Mouse (Mus musculus) C2C12 (cell line): Measurements from ENCODE around the gene Rnf169. TPM values are rescaled to one million over a fixed set of nuclear protein-coding genes. Genes with fewer than 3 reads are reported as not detected.

Source experiments
- H3K27me3 ChIP-seq: one replicate; pipeline ENCODE4 v1.6.1; 2011; ENCODE audit not compliant: control insufficient read depth, insufficient read depth, insufficient read length
- H3K36me3 ChIP-seq: one replicate; pipeline ENCODE4 v1.6.1; 2011; ENCODE audit not compliant: control insufficient read depth, insufficient read depth
- H3K4me3 ChIP-seq: one replicate; pipeline ENCODE4 v1.5.1; 2011; ENCODE audit warnings: mild to moderate bottlenecking, control low read depth; ENCODE audit not compliant: poor library complexity, insufficient read depth, severe bottlenecking
- H3K79me2 ChIP-seq: one replicate; pipeline ENCODE4 v1.6.1; 2011; ENCODE audit not compliant: control insufficient read depth, insufficient read depth
- H3K79me3 ChIP-seq: one replicate; pipeline ENCODE4 v1.6.1; 2011; ENCODE audit warnings: low read depth, control low read depth
- H3ac ChIP-seq: one replicate; pipeline ENCODE3; 2011; ENCODE audit warnings: low read depth; ENCODE audit not compliant: control insufficient read depth, insufficient read length
- CEBPB ChIP-seq: IDR thresholded peaks from one replicate; pipeline ENCODE4 v1.6.1; 2011; ENCODE audit warnings: low read depth, mild to moderate bottlenecking, control low read depth, moderate library complexity
- CTCF ChIP-seq: IDR thresholded peaks from one replicate; pipeline ENCODE4 v1.5.1; 2011; ENCODE audit not compliant: control insufficient read depth, insufficient read depth, insufficient read length
- FOSL1 ChIP-seq: IDR thresholded peaks from one replicate; pipeline ENCODE4 v1.8.0; 2011; ENCODE audit warnings: mild to moderate bottlenecking, low read length; ENCODE audit not compliant: poor library complexity, insufficient read depth, severe bottlenecking
- MAX ChIP-seq: IDR thresholded peaks from one replicate; pipeline ENCODE4 v1.6.1; 2011; ENCODE audit warnings: mild to moderate bottlenecking, control low read depth
- MYOD1 ChIP-seq: IDR thresholded peaks from one replicate; pipeline ENCODE4 v1.6.1; 2011; ENCODE audit warnings: low read depth; ENCODE audit not compliant: control insufficient read depth, insufficient read length
- MYOG ChIP-seq: IDR thresholded peaks from one replicate; pipeline ENCODE4 v1.6.1; 2011; ENCODE audit not compliant: control insufficient read depth, insufficient read length; ENCODE audit errors: extremely low read depth
- USF1 ChIP-seq: IDR thresholded peaks from one replicate; pipeline ENCODE4 v1.6.1; 2011; ENCODE audit warnings: low read depth, mild to moderate bottlenecking, control low read depth, moderate library complexity
- polyA plus RNA-seq: library from polyadenylated mRNA; unstranded; fragments of >200 nt; fragmentation: generic; extraction: Trizol; gene quantifications from one replicate; pipeline ENCODE4 v1.2.1, GENCODE M21; 2012; ENCODE audit warnings: missing spikeins

The Rnf169 gene
- polyA plus RNA-seq, 1 experiment: 3.2 TPM

GRCm38 (mm10) chr7:99890168-99890755 lies 90.0 kb downstream of the Rnf169 start:
- Histone ChIP-seq H3ac (no peak overlapping the region), H3K79me2 (no peaks in the 10 kb centered on the region), H3K36me3 (no peaks in the 10 kb centered on the region), H3K4me3 (no peak overlapping the region), H3K79me3 (no peaks in the 10 kb centered on the region), H3K27me3 (peaks cover 11% of the 10 kb centered on the region)
- TF ChIP-seq MYOG (no peak), MYOD1 (no peak), CEBPB (no peak), CTCF (no peak), FOSL1 (no peak), USF1 (no peak), MAX (no peak)

- Histone ChIP-seq H3K79me3 (no peaks in the 10 kb centered on the region), H3K4me3 (no peak overlapping the region), H3K27me3 (peaks cover 5% of the 10 kb centered on the region), H3ac (no peak overlapping the region), H3K36me3 (no peaks in the 10 kb centered on the region), H3K79me2 (no peaks in the 10 kb centered on the region)
- TF ChIP-seq CTCF (peak; percentile 16), MYOG (no peak), FOSL1 (no peak), USF1 (no peak)
These were observed 90.9 kb downstream of the Rnf169 start for GRCm38 (mm10) chr7:99889175-99889880.

GRCm38 (mm10) chr7:99887743-99888142 lies 92.5 kb downstream of the Rnf169 start:
- no peak overlapping the region for H3K4me3 ChIP-seq
- H3K79me3 ChIP-seq: no peaks in the 10 kb centered on the region
- no peaks in the 10 kb centered on the region for H3K27me3 ChIP-seq
- no peak overlapping the region for H3ac ChIP-seq
- TF ChIP-seq CEBPB: no peak
- no peak for TF ChIP-seq USF1
- no peak for TF ChIP-seq FOSL1
- no peak for TF ChIP-seq MAX
- TF ChIP-seq MYOG: no peak
- TF ChIP-seq MYOD1: no peak
- TF ChIP-seq CTCF: no peak
- no peaks in the 10 kb centered on the region for H3K36me3 ChIP-seq
- H3K79me2 ChIP-seq: no peaks in the 10 kb centered on the region

GRCm38 (mm10) chr7:99887230-99887735 lies 93.0 kb downstream of the Rnf169 start:
- no peak overlapping the region for H3ac ChIP-seq
- TF ChIP-seq FOSL1 (no peak), CEBPB (no peak), MYOD1 (no peak), MYOG (no peak), MAX (no peak), CTCF (no peak), USF1 (no peak)
- H3K79me3 ChIP-seq: no peaks in the 10 kb centered on the region
- no peak overlapping the region for H3K4me3 ChIP-seq
- H3K36me3 ChIP-seq: no peaks in the 10 kb centered on the region
- H3K27me3 ChIP-seq: no peaks in the 10 kb centered on the region
- no peaks in the 10 kb centered on the region for H3K79me2 ChIP-seq

- Histone ChIP-seq H3K79me3 (no peaks in the 10 kb centered on the region), H3K27me3 (peaks cover 8% of the 10 kb centered on the region), H3K36me3 (no peaks in the 10 kb centered on the region), H3K4me3 (no peak overlapping the region), H3K79me2 (no peaks in the 10 kb centered on the region), H3ac (no peak overlapping the region)
- no peak for TF ChIP-seq MYOG
- no peak for TF ChIP-seq FOSL1
- no peak for TF ChIP-seq CEBPB
- no peak for TF ChIP-seq MYOD1
- TF ChIP-seq USF1: no peak
- TF ChIP-seq MAX: no peak
- no peak for TF ChIP-seq CTCF
These were observed 102.0 kb downstream of the Rnf169 start for GRCm38 (mm10) chr7:99878254-99878653.
